Mouse (Mus musculus) G1E (cell line): ENCODE measurements around the gene Abtb1.

Experiments
- CTCF ChIP-seq: IDR thresholded peaks from 2 replicates; pipeline ENCODE4 v1.5.1; 2012; ENCODE audit warnings: low read depth, low read length, inconsistent platforms, mixed read lengths
- GATA1 ChIP-seq: IDR thresholded peaks from 2 replicates; pipeline ENCODE4 v1.6.1; 2012; ENCODE audit warnings: borderline replicate concordance, low read length, inconsistent platforms, mixed read lengths
- GATA2 ChIP-seq: IDR thresholded peaks from 2 replicates; pipeline ENCODE4 v1.6.1; 2012; ENCODE audit warnings: low read depth, low read length, inconsistent platforms, borderline replicate concordance

- TF ChIP-seq CTCF (no peak), GATA2 (no peak), GATA1 (no peak)
Measured at GRCm38 (mm10) chr6:88844901-88845565, 3.2 kb upstream of the Abtb1 start.
